Mouse (Mus musculus): ENCODE measurements around the gene Tm4sf4. TPM values are rescaled to one million over a fixed set of nuclear protein-coding genes. Genes with fewer than 3 reads are reported as not detected.

Gene Tm4sf4
- total RNA-seq (2023): not detected

DNA sequence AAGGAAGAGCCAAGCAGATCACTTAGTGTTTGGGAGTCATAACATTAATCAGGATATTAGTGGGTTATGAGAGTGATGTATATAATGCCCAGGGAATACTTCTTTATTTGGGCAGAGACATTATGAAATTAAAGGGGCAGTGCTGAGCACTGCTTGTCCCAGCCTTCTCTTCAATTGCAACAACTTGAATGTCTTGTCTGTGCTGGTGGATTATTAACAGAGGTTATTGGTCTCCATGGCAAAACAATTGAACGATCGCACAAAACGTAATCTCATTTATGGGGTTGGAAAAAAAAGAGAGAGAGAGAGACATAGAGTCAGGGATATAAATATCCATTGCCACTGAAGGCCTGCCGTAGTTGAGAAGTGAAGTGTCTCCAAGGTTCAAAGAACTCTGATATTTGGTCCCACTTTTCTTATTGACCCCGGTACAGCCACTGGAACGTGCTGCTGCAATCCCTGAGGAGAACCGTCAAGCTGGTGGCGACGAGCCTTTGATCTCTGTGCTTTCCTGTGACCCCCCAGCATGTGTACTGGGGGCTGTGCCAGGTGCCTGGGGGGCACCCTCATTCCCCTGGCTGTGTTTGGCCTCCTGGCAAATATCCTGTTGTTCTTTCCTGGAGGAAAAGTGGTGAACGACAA, at the start of gene Tm4sf4:
Tm4sf4 (plus strand) TSS at position 226 of the 642 bp plus-strand sequence.

Other genes starting within 250 kb of the Tm4sf4 start
- gene Tm4sf1, start 123.3 kb upstream of the Tm4sf4 start, total RNA-seq (2023): not detected
- gene Wwtr1, start 150.6 kb downstream of the Tm4sf4 start, total RNA-seq (2023): 0.09 TPM
- 26.0 TPM for gene Commd2, start 226.4 kb downstream of the Tm4sf4 start, total RNA-seq (2023)

Measured in CD8-positive naive resting alpha-beta T cell, adult 57 days (primary cell).